Mouse (Mus musculus): Measurements from ENCODE around the gene Prr7. TPM values are rescaled to one million over a fixed set of nuclear protein-coding genes. Genes with fewer than 3 reads are reported as not detected.
"Not testable (repeated sequence)": the region's sequence is repeated elsewhere in the genome, so short reads cannot be mapped to it uniquely, and the experiment has no call there.

Prr7 gene
- polyA plus RNA-seq, 1 experiment from 2014 or later = 1.3 TPM

GRCm38 (mm10) chr13:55431889-55432685 lies 32.0 kb upstream of the Prr7 start:
- Histone ChIP-seq H3K9me3 (no peaks in the 10 kb centered on the region), H3K4me2 (replicated peaks) (no peak overlapping the region), H3K36me3 (no peaks in the 10 kb centered on the region), H3K27ac (no peak overlapping the region), H3K9ac (no peak overlapping the region), H3K4me3 (no peak overlapping the region), H3K4me1 (no peaks in the 10 kb centered on the region), H3K27me3 (no peaks in the 10 kb centered on the region)
- 76% methylated on average over 10 of the region's 10 CpGs for WGBS
- no peak for ATAC-seq (ENCODE audit: insufficient number of reproducible peaks, insufficient read depth, low FRiP score, low TSS enrichment)

- H3K27ac ChIP-seq; H3K4me2 ChIP-seq (replicated peaks); H3K9ac ChIP-seq; H3K27me3 ChIP-seq; ATAC-seq (ENCODE audit: insufficient number of reproducible peaks, insufficient read depth, low FRiP score, low TSS enrichment); H3K4me1 ChIP-seq; H3K36me3 ChIP-seq; H3K9me3 ChIP-seq; H3K4me3 ChIP-seq: not testable (repeated sequence)
- WGBS = 62% methylated on average over 15 of the region's 15 CpGs
Measured at GRCm38 (mm10) chr13:55437111-55437629, 26.9 kb upstream of the Prr7 start.

GRCm38 (mm10) chr13:55443799-55444285 lies 20.2 kb upstream of the Prr7 start:
- Histone ChIP-seq H3K4me3 (peak overlapping the region; percentile 72), H3K27ac (peak overlapping the region; percentile 96), H3K9me3 (no peaks in the 10 kb centered on the region), H3K4me1 (peaks cover 22% of the 10 kb centered on the region), H3K4me2 (replicated peaks) (peak overlapping the region; percentile 79), H3K27me3 (no peaks in the 10 kb centered on the region), H3K36me3 (no peaks in the 10 kb centered on the region), H3K9ac (peak overlapping the region; percentile 60)
- no peak for ATAC-seq (ENCODE audit: insufficient number of reproducible peaks, insufficient read depth, low FRiP score, low TSS enrichment)
- 45% methylated on average over 9 of the region's 9 CpGs for WGBS

- ATAC-seq (ENCODE audit: insufficient number of reproducible peaks, insufficient read depth, low FRiP score, low TSS enrichment) = peak; percentile 65
- Histone ChIP-seq H3K4me2 (replicated peaks) (peak overlapping the region; percentile 79), H3K27me3 (no peaks in the 10 kb centered on the region), H3K4me3 (peak overlapping the region; percentile 72), H3K9ac (peak overlapping the region; percentile 60), H3K27ac (peak overlapping the region; percentile 96), H3K36me3 (peaks cover 4% of the 10 kb centered on the region), H3K4me1 (peaks cover 22% of the 10 kb centered on the region), H3K9me3 (no peaks in the 10 kb centered on the region)
- WGBS = 2% methylated on average over 33 of the region's 33 CpGs
Measured at GRCm38 (mm10) chr13:55444286-55444936, 19.7 kb upstream of the Prr7 start.

- peaks cover 22% of the 10 kb centered on the region for H3K4me1 ChIP-seq
- peak within 1 kb of the TSS; percentile 79 for H3K4me2 ChIP-seq (replicated peaks)
- peak within 1 kb of the TSS; percentile 95 for H3K9ac ChIP-seq
- under 1% methylated on average over 35 of the region's 35 CpGs for WGBS
- peak within 1 kb of the TSS; percentile 72 for H3K4me3 ChIP-seq
- no peaks in the 10 kb centered on the region for H3K9me3 ChIP-seq
- H3K27me3 ChIP-seq = no peaks in the 10 kb centered on the region
- peak within 1 kb of the TSS; percentile 96 for H3K27ac ChIP-seq
- ATAC-seq (ENCODE audit: insufficient number of reproducible peaks, insufficient read depth, low FRiP score, low TSS enrichment) = peak; percentile 96
- H3K36me3 ChIP-seq = peaks cover 9% of the 10 kb centered on the region
Measured at GRCm38 (mm10) chr13:55444937-55445315, 19.1 kb upstream of the Prr7 start, which contains the start of gene Grk6. Grk6 (plus strand) TSS chr13:55445072.

GRCm38 (mm10) chr13:55445361-55446091 lies 18.5 kb upstream of the Prr7 start:
- H3K4me3 ChIP-seq = peak overlapping the region; percentile 72
- no peaks in the 10 kb centered on the region for H3K27me3 ChIP-seq
- peak overlapping the region; percentile 79 for H3K4me2 ChIP-seq (replicated peaks)
- no peaks in the 10 kb centered on the region for H3K9me3 ChIP-seq
- no peak; the same call in 1 of the 2 replicates for ATAC-seq (ENCODE audit: insufficient number of reproducible peaks, insufficient read depth, low FRiP score, low TSS enrichment)
- WGBS = under 1% methylated on average over 58 of the region's 66 CpGs
- H3K4me1 ChIP-seq = peaks cover 22% of the 10 kb centered on the region
- H3K36me3 ChIP-seq = peaks cover 15% of the 10 kb centered on the region
- peak overlapping the region; percentile 96 for H3K27ac ChIP-seq
- H3K9ac ChIP-seq = peak overlapping the region; percentile 95

- H3K9ac ChIP-seq = peak overlapping the region; percentile 95; the same call in 1 of the 2 replicates
- peaks cover 26% of the 10 kb centered on the region for H3K36me3 ChIP-seq
- H3K4me1 ChIP-seq = peaks cover 22% of the 10 kb centered on the region
- WGBS = 74% methylated on average over 6 of the region's 6 CpGs
- no peak for ATAC-seq (ENCODE audit: insufficient number of reproducible peaks, insufficient read depth, low FRiP score, low TSS enrichment)
- no peaks in the 10 kb centered on the region for H3K27me3 ChIP-seq
- peak overlapping the region; percentile 79 for H3K4me2 ChIP-seq (replicated peaks)
- no peaks in the 10 kb centered on the region for H3K9me3 ChIP-seq
- peak overlapping the region; percentile 72 for H3K4me3 ChIP-seq
- no peak overlapping the region for H3K27ac ChIP-seq
Measured at GRCm38 (mm10) chr13:55446483-55447105, 17.5 kb upstream of the Prr7 start.

- peaks cover 22% of the 10 kb centered on the region for H3K4me1 ChIP-seq
- H3K27ac ChIP-seq = no peak overlapping the region
- no peak for ATAC-seq (ENCODE audit: insufficient number of reproducible peaks, insufficient read depth, low FRiP score, low TSS enrichment)
- no peaks in the 10 kb centered on the region for H3K9me3 ChIP-seq
- 35% methylated on average over 3 of the region's 3 CpGs for WGBS
- no peaks in the 10 kb centered on the region for H3K27me3 ChIP-seq
- peaks cover 36% of the 10 kb centered on the region for H3K36me3 ChIP-seq
- H3K4me3 ChIP-seq = no peak overlapping the region
- H3K4me2 ChIP-seq (replicated peaks) = no peak overlapping the region
- H3K9ac ChIP-seq = peak overlapping the region; percentile 24; the same call in 1 of the 2 replicates
Measured at GRCm38 (mm10) chr13:55447543-55447943, 16.5 kb upstream of the Prr7 start.

GRCm38 (mm10) chr13:55448131-55448530 lies 15.9 kb upstream of the Prr7 start:
- no peaks in the 10 kb centered on the region for H3K9me3 ChIP-seq
- peaks cover 41% of the 10 kb centered on the region for H3K36me3 ChIP-seq
- no peak overlapping the region for H3K27ac ChIP-seq
- peaks cover 22% of the 10 kb centered on the region for H3K4me1 ChIP-seq
- no peak for ATAC-seq (ENCODE audit: insufficient number of reproducible peaks, insufficient read depth, low FRiP score, low TSS enrichment)
- no peak overlapping the region for H3K4me3 ChIP-seq
- 88% methylated on average over 5 of the region's 5 CpGs for WGBS
- no peaks in the 10 kb centered on the region for H3K27me3 ChIP-seq
- no peak overlapping the region for H3K9ac ChIP-seq
- H3K4me2 ChIP-seq (replicated peaks) = no peak overlapping the region

GRCm38 (mm10) chr13:55449205-55449604 lies 14.9 kb upstream of the Prr7 start:
- ATAC-seq (ENCODE audit: insufficient number of reproducible peaks, insufficient read depth, low FRiP score, low TSS enrichment) = no peak
- H3K9me3 ChIP-seq = no peaks in the 10 kb centered on the region
- H3K9ac ChIP-seq = no peak overlapping the region
- peaks cover 22% of the 10 kb centered on the region for H3K4me1 ChIP-seq
- no peak overlapping the region for H3K4me2 ChIP-seq (replicated peaks)
- H3K4me3 ChIP-seq = no peak overlapping the region
- WGBS = 93% methylated on average over 9 of the region's 9 CpGs
- peaks cover 51% of the 10 kb centered on the region for H3K36me3 ChIP-seq
- no peaks in the 10 kb centered on the region for H3K27me3 ChIP-seq
- no peak overlapping the region for H3K27ac ChIP-seq
